Comparison of ENCODE assay signal across 9 mouse cellular contexts in the genomic region with DNA sequence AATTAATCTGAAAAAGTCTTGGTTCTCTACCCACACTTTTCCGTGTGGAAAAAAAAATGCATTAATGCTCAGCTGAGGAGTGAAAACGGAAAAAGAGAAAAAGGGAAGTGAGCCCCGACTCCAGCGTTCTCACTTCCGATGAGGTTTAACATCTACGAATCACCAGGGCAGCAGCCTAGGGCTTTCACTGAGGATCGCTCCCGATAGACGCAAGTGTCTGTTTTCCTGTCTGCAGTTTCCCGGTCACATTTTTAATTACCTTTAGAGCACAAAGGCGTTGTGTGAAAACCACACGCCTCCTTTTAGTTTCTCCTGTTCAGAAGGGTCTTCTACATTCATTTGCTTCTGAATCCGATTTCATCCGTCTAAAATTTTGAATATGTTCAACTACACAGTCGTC.
DNase-seq lines count a peak whose midpoint lies in the region; ATAC-seq and TF ChIP-seq lines count a peak whose summit lies in the region.
"Had no signal": no experiment of that assay in that cellular context is flagged by ENCODE, and none has a peak within 500 bp of the region (broad histone marks: within the 10 kb centered on the region; RNA-seq: fewer than 3 reads in every experiment).

No protein-coding gene starts in this region.

- ATAC-seq in intestine, embryonic 14.5 days (replicated peaks; ENCODE audit: low FRiP score, low TSS enrichment, low read depth): no peak
- no peak for ATAC-seq in intestine, postnatal 0 days
- ATAC-seq in forebrain, embryonic 11.5 days (replicated peaks; ENCODE audit: low FRiP score): no peak
- no peak for ATAC-seq in limb, embryonic 13.5 days (ENCODE audit: low FRiP score, low read depth)
- no peak for ATAC-seq in neural tube, embryonic 14.5 days (ENCODE audit: low read depth)
- ATAC-seq in cerebellum, adult (ENCODE audit: insufficient number of reproducible peaks, low FRiP score, low TSS enrichment): no peak

- no peaks in the 10 kb centered on the region for H3K36me3 ChIP-seq in intestine, embryonic 14.5 days (ENCODE audit: control insufficient read depth, insufficient read depth, low read length)
- no peaks in the 10 kb centered on the region for H3K36me3 ChIP-seq in intestine, postnatal 0 days (ENCODE audit: control insufficient read depth, insufficient read depth)
- no peaks in the 10 kb centered on the region for H3K36me3 ChIP-seq in forebrain, embryonic 11.5 days (ENCODE audit: control insufficient read depth, insufficient read depth, low read length)
- no peaks in the 10 kb centered on the region for H3K36me3 ChIP-seq in limb, embryonic 13.5 days
- no peaks in the 10 kb centered on the region for H3K36me3 ChIP-seq in neural tube, embryonic 14.5 days (ENCODE audit: control insufficient read depth, insufficient read depth, low read length)

- no peaks in the 10 kb centered on the region for H3K9me3 ChIP-seq in intestine, embryonic 14.5 days (ENCODE audit: control insufficient read depth, low read length)
- no peaks in the 10 kb centered on the region for H3K9me3 ChIP-seq in intestine, postnatal 0 days (ENCODE audit: control insufficient read depth)
- no peaks in the 10 kb centered on the region for H3K9me3 ChIP-seq in forebrain, embryonic 11.5 days (ENCODE audit: control insufficient read depth, low read length)
- H3K9me3 ChIP-seq in limb, embryonic 13.5 days: no peaks in the 10 kb centered on the region
- no peaks in the 10 kb centered on the region for H3K9me3 ChIP-seq in neural tube, embryonic 14.5 days (ENCODE audit: control insufficient read depth, low read length)

- 0 out of 2 replicates have a peak, but pooled peaks cover 2% of the 10 kb centered on the region for H3K27me3 ChIP-seq in intestine, embryonic 14.5 days (replicated peaks; ENCODE audit: control insufficient read depth, insufficient read depth, low read length)
- H3K27me3 ChIP-seq in intestine, postnatal 0 days (replicated peaks; ENCODE audit: control insufficient read depth, insufficient read depth, low read length): peaks cover 16% of the 10 kb centered on the region; the same call in 1 of the 2 replicates
- no peaks in the 10 kb centered on the region; the same call in 1 of the 2 replicates for H3K27me3 ChIP-seq in forebrain, embryonic 11.5 days (ENCODE audit: control insufficient read depth, insufficient read depth, low read length)
- peaks cover 21% of the 10 kb centered on the region; the same call in 1 of the 2 replicates for H3K27me3 ChIP-seq in limb, embryonic 13.5 days
- no peaks in the 10 kb centered on the region for H3K27me3 ChIP-seq in neural tube, embryonic 14.5 days (ENCODE audit: control insufficient read depth, insufficient read depth, low read length)

- H3K4me1 ChIP-seq in intestine, embryonic 14.5 days (replicated peaks; ENCODE audit: control insufficient read depth, insufficient read depth, low read length): no peaks in the 10 kb centered on the region
- H3K4me1 ChIP-seq in intestine, postnatal 0 days (replicated peaks; ENCODE audit: control insufficient read depth, insufficient read depth, low read length): no peaks in the 10 kb centered on the region
- peaks cover 4% of the 10 kb centered on the region; the same call in 1 of the 2 replicates for H3K4me1 ChIP-seq in forebrain, embryonic 11.5 days (replicated peaks; ENCODE audit: control insufficient read depth, insufficient read depth, low read length)
- 0 out of 2 replicates have a peak, but pooled peaks cover 2% of the 10 kb centered on the region for H3K4me1 ChIP-seq in limb, embryonic 13.5 days
- no peaks in the 10 kb centered on the region for H3K4me1 ChIP-seq in neural tube, embryonic 14.5 days (ENCODE audit: control insufficient read depth, insufficient read depth, low read length)

- peak; percentile 62 for DNase-seq in intestine, embryonic 14.5 days (ENCODE audit: low spot score)
- no peak for DNase-seq in forebrain, embryonic 11.5 days (ENCODE audit: low spot score)
- DNase-seq in spleen, postnatal 4 days (ENCODE audit: low spot score in 2 of 2): no peak
- DNase-seq in MN1 (ENCODE audit: low spot score): no peak
- DNase-seq: layer of hippocampus, adult 9-11 months had no signal

- no peak for TF ChIP-seq CTCF in intestine, postnatal 0 days (IDR thresholded peaks at IDR 0.05; ENCODE audit: low read depth)

- peak overlapping the region; percentile 50 for H3K4me2 ChIP-seq in intestine, embryonic 14.5 days (ENCODE audit: low read length)
- no peak overlapping the region; the same call in 1 of the 2 replicates for H3K4me2 ChIP-seq in intestine, postnatal 0 days (replicated peaks; ENCODE audit: low read depth)
- peak overlapping the region; percentile 39 for H3K4me2 ChIP-seq in forebrain, embryonic 11.5 days (ENCODE audit: low read depth, low read length, severe bottlenecking)
- peak overlapping the region; percentile 61 for H3K4me2 ChIP-seq in limb, embryonic 13.5 days (replicated peaks)
- peak overlapping the region; percentile 29 for H3K4me2 ChIP-seq in neural tube, embryonic 14.5 days (ENCODE audit: low read depth, low read length)

- H3K9ac ChIP-seq in intestine, embryonic 14.5 days (ENCODE audit: low read length): 0 out of 2 replicates have a peak overlapping the region, but pooled peaks have one; percentile 7
- H3K9ac ChIP-seq in intestine, postnatal 0 days (ENCODE audit: low read depth, low read length): no peak overlapping the region
- H3K9ac ChIP-seq in forebrain, embryonic 11.5 days (ENCODE audit: low read length): peak overlapping the region; percentile 23; the same call in 1 of the 2 replicates
- 0 out of 2 replicates have a peak overlapping the region, but pooled peaks have one; percentile 19 for H3K9ac ChIP-seq in limb, embryonic 13.5 days
- H3K9ac ChIP-seq in neural tube, embryonic 14.5 days (replicated peaks; ENCODE audit: low read depth, low read length): no peak overlapping the region

- H3K4me3 ChIP-seq in intestine, embryonic 14.5 days (ENCODE audit: low read depth, low read length): peak overlapping the region; percentile 20; the same call in 1 of the 2 replicates
- no peak overlapping the region for H3K4me3 ChIP-seq in intestine, postnatal 0 days (ENCODE audit: low read depth, low read length)
- H3K4me3 ChIP-seq in forebrain, embryonic 11.5 days (ENCODE audit: low read depth, low read length): peak overlapping the region; percentile 6; the same call in 1 of the 2 replicates
- H3K4me3 ChIP-seq in limb, embryonic 13.5 days: peak overlapping the region; percentile 30
- peak overlapping the region; percentile 8; the same call in 1 of the 2 replicates for H3K4me3 ChIP-seq in neural tube, embryonic 14.5 days (ENCODE audit: low read depth, low read length)

- WGBS in intestine, embryonic 14.5 days: 9% methylated on average over 15 of the region's 15 CpGs
- WGBS in intestine, postnatal 0 days: 16% methylated on average over 15 of the region's 15 CpGs
- WGBS in forebrain, embryonic 11.5 days: 3% methylated on average over 15 of the region's 15 CpGs
- 9% methylated on average over 15 of the region's 15 CpGs for WGBS in limb, embryonic 13.5 days
- WGBS in neural tube, embryonic 14.5 days: 6% methylated on average over 15 of the region's 15 CpGs

- no peak overlapping the region for H3K27ac ChIP-seq in intestine, embryonic 14.5 days (ENCODE audit: low read depth)
- no peak overlapping the region for H3K27ac ChIP-seq in intestine, postnatal 0 days (ENCODE audit: low read depth, low read length)
- H3K27ac ChIP-seq in forebrain, embryonic 11.5 days (ENCODE audit: low read depth, low read length): no peak overlapping the region
- H3K27ac ChIP-seq in limb, embryonic 13.5 days: no peak overlapping the region
- no peak overlapping the region for H3K27ac ChIP-seq in neural tube, embryonic 14.5 days (ENCODE audit: low read depth, low read length)

Comparison
In these comparisons a context has a peak if more than half of its experiments do, and no peak if none do; other contexts are left out.
1. H3K9ac ChIP-seq: peak in intestine, embryonic 14.5 days (single experiment), forebrain, embryonic 11.5 days (single experiment) and limb, embryonic 13.5 days (single experiment); none in intestine, postnatal 0 days (single experiment) and neural tube, embryonic 14.5 days (single experiment).